Mouse (Mus musculus): ENCODE results near the gene Tbc1d17. TPM values are rescaled to one million over a fixed set of nuclear protein-coding genes. Genes with fewer than 3 reads are reported as not detected.

Gene Tbc1d17
- polyA plus RNA-seq, 1 experiment from 2014 or later: 69.4 TPM

- DNase-seq (ENCODE audit: low spot score, missing footprints): peak; percentile 91
- WGBS: 4% methylated on average over 58 of the region's 58 CpGs
- peak; percentile 74 for ATAC-seq (ENCODE audit: low FRiP score)
- H3K4me1 ChIP-seq (ENCODE audit: control insufficient read depth, insufficient read depth, low read length): peaks cover 9% of the 10 kb centered on the region
- no peak overlapping the region for H3K27ac ChIP-seq (ENCODE audit: low read depth, low read length)
- H3K9ac ChIP-seq (ENCODE audit: low read length): peak overlapping the region; percentile 44
- peak overlapping the region; percentile 47 for H3K4me2 ChIP-seq
- H3K9me3 ChIP-seq (ENCODE audit: control insufficient read depth, low read length): no peaks in the 10 kb centered on the region
- H3K4me3 ChIP-seq (ENCODE audit: low read depth, low read length): peak overlapping the region; percentile 16
- H3K27me3 ChIP-seq (ENCODE audit: control insufficient read depth, insufficient read depth, low read length): peaks cover 20% of the 10 kb centered on the region
- peaks cover 12% of the 10 kb centered on the region for H3K36me3 ChIP-seq (ENCODE audit: control insufficient read depth, insufficient read depth, low read length)
Observed at GRCm38 (mm10) chr7:44839491-44840191, 9.2 kb downstream of the Tbc1d17 start.

- Histone ChIP-seq H3K27me3 (ENCODE audit: control insufficient read depth, insufficient read depth, low read length) (peaks cover 20% of the 10 kb centered on the region), H3K9ac (ENCODE audit: low read length) (peak overlapping the region; percentile 44; the same call in 1 of the 2 replicates)
- ATAC-seq (ENCODE audit: low FRiP score): no peak
Observed at GRCm38 (mm10) chr7:44839171-44839490, 9.7 kb downstream of the Tbc1d17 start.

GRCm38 (mm10) chr7:44838073-44838472 is 10.8 kb downstream of the Tbc1d17 start:
- Histone ChIP-seq H3K9me3 (ENCODE audit: control insufficient read depth, low read length) (no peaks in the 10 kb centered on the region), H3K36me3 (ENCODE audit: control insufficient read depth, insufficient read depth, low read length) (0 out of 2 replicates have a peak, but pooled peaks cover 3% of the 10 kb centered on the region), H3K4me3 (ENCODE audit: low read depth, low read length) (no peak overlapping the region), H3K27me3 (ENCODE audit: control insufficient read depth, insufficient read depth, low read length) (peaks cover 20% of the 10 kb centered on the region), H3K4me2 (no peak overlapping the region), H3K27ac (ENCODE audit: low read depth, low read length) (no peak overlapping the region), H3K4me1 (ENCODE audit: control insufficient read depth, insufficient read depth, low read length) (peaks cover 9% of the 10 kb centered on the region), H3K9ac (ENCODE audit: low read length) (no peak overlapping the region)
- no peak for ATAC-seq (ENCODE audit: low FRiP score)
- 89% methylated on average over 6 of the region's 6 CpGs for WGBS
- no peak for DNase-seq (ENCODE audit: low spot score, missing footprints)

More at GRCm38 (mm10) chr7:44839171-44839490, 9.7 kb downstream of the Tbc1d17 start:
- H3K4me3 ChIP-seq (ENCODE audit: low read depth, low read length): peak overlapping the region; percentile 16; the same call in 1 of the 2 replicates
- no peaks in the 10 kb centered on the region for H3K9me3 ChIP-seq (ENCODE audit: control insufficient read depth, low read length)
- peak; percentile 89 for DNase-seq (ENCODE audit: low spot score, missing footprints)
- no peak overlapping the region for H3K27ac ChIP-seq (ENCODE audit: low read depth, low read length)
- H3K4me2 ChIP-seq: peak overlapping the region; percentile 47
- peaks cover 7% of the 10 kb centered on the region for H3K36me3 ChIP-seq (ENCODE audit: control insufficient read depth, insufficient read depth, low read length)
- 30% methylated on average over 11 of the region's 11 CpGs for WGBS
- peaks cover 9% of the 10 kb centered on the region for H3K4me1 ChIP-seq (ENCODE audit: control insufficient read depth, insufficient read depth, low read length)

- Histone ChIP-seq H3K4me1 (ENCODE audit: control insufficient read depth, insufficient read depth, low read length) (peaks cover 9% of the 10 kb centered on the region), H3K9ac (ENCODE audit: low read length) (no peak overlapping the region), H3K27ac (ENCODE audit: low read depth, low read length) (no peak overlapping the region), H3K4me2 (no peak overlapping the region), H3K36me3 (ENCODE audit: control insufficient read depth, insufficient read depth, low read length) (peaks cover 2% of the 10 kb centered on the region; the same call in 1 of the 2 replicates), H3K9me3 (ENCODE audit: control insufficient read depth, low read length) (no peaks in the 10 kb centered on the region), H3K27me3 (ENCODE audit: control insufficient read depth, insufficient read depth, low read length) (peaks cover 20% of the 10 kb centered on the region), H3K4me3 (ENCODE audit: low read depth, low read length) (no peak overlapping the region)
- no peak for ATAC-seq (ENCODE audit: low FRiP score)
- WGBS: 87% methylated on average over 9 of the region's 9 CpGs
- no peak for DNase-seq (ENCODE audit: low spot score, missing footprints)
Observed at GRCm38 (mm10) chr7:44836423-44837053, 12.3 kb downstream of the Tbc1d17 start.

- WGBS: 57% methylated on average over 3 of the region's 3 CpGs
- H3K4me1 ChIP-seq (ENCODE audit: control insufficient read depth, insufficient read depth, low read length): peaks cover 9% of the 10 kb centered on the region
- DNase-seq (ENCODE audit: low spot score, missing footprints) (no peak), ATAC-seq (ENCODE audit: low FRiP score) (no peak)
- no peaks in the 10 kb centered on the region for H3K9me3 ChIP-seq (ENCODE audit: control insufficient read depth, low read length)
- H3K4me2 ChIP-seq: no peak overlapping the region
- H3K27me3 ChIP-seq (ENCODE audit: control insufficient read depth, insufficient read depth, low read length): peaks cover 20% of the 10 kb centered on the region
- no peak overlapping the region for H3K9ac ChIP-seq (ENCODE audit: low read length)
- peaks cover 6% of the 10 kb centered on the region for H3K36me3 ChIP-seq (ENCODE audit: control insufficient read depth, insufficient read depth, low read length)
- H3K4me3 ChIP-seq (ENCODE audit: low read depth, low read length): no peak overlapping the region
- H3K27ac ChIP-seq (ENCODE audit: low read depth, low read length): no peak overlapping the region
Observed at GRCm38 (mm10) chr7:44836016-44836404, 12.9 kb downstream of the Tbc1d17 start.

- WGBS: 82% methylated on average over 1 of the region's 1 CpGs
- no peaks in the 10 kb centered on the region for H3K9me3 ChIP-seq (ENCODE audit: control insufficient read depth, low read length)
- ATAC-seq (ENCODE audit: low FRiP score) (no peak), DNase-seq (ENCODE audit: low spot score, missing footprints) (no peak)
- no peak overlapping the region for H3K9ac ChIP-seq (ENCODE audit: low read length)
- peaks cover 10% of the 10 kb centered on the region for H3K36me3 ChIP-seq (ENCODE audit: control insufficient read depth, insufficient read depth, low read length)
- H3K27ac ChIP-seq (ENCODE audit: low read depth, low read length): no peak overlapping the region
- H3K27me3 ChIP-seq (ENCODE audit: control insufficient read depth, insufficient read depth, low read length): peaks cover 17% of the 10 kb centered on the region
- peaks cover 9% of the 10 kb centered on the region for H3K4me1 ChIP-seq (ENCODE audit: control insufficient read depth, insufficient read depth, low read length)
- no peak overlapping the region for H3K4me3 ChIP-seq (ENCODE audit: low read depth, low read length)
- no peak overlapping the region for H3K4me2 ChIP-seq
Observed at GRCm38 (mm10) chr7:44835373-44836015, 13.4 kb downstream of the Tbc1d17 start.

GRCm38 (mm10) chr7:44832763-44833162 is 16.1 kb downstream of the Tbc1d17 start:
- H3K4me1 ChIP-seq (ENCODE audit: control insufficient read depth, insufficient read depth, low read length): no peaks in the 10 kb centered on the region
- no peaks in the 10 kb centered on the region for H3K9me3 ChIP-seq (ENCODE audit: control insufficient read depth, low read length)
- no peak for ATAC-seq (ENCODE audit: low FRiP score)
- no peak overlapping the region for H3K4me3 ChIP-seq (ENCODE audit: low read depth, low read length)
- peaks cover 29% of the 10 kb centered on the region for H3K36me3 ChIP-seq (ENCODE audit: control insufficient read depth, insufficient read depth, low read length)
- no peaks in the 10 kb centered on the region for H3K27me3 ChIP-seq (ENCODE audit: control insufficient read depth, insufficient read depth, low read length)
- 80% methylated on average over 4 of the region's 4 CpGs for WGBS
- no peak overlapping the region for H3K9ac ChIP-seq (ENCODE audit: low read length)
- DNase-seq (ENCODE audit: low spot score, missing footprints): no peak
- no peak overlapping the region for H3K4me2 ChIP-seq
- no peak overlapping the region for H3K27ac ChIP-seq (ENCODE audit: low read depth, low read length)

GRCm38 (mm10) chr7:44828706-44829105 is 20.2 kb downstream of the Tbc1d17 start:
- H3K36me3 ChIP-seq (ENCODE audit: control insufficient read depth, insufficient read depth, low read length): peaks cover 29% of the 10 kb centered on the region
- DNase-seq (ENCODE audit: low spot score, missing footprints) (no peak), ATAC-seq (ENCODE audit: low FRiP score) (no peak)
- H3K4me2 ChIP-seq: no peak overlapping the region
- no peaks in the 10 kb centered on the region for H3K27me3 ChIP-seq (ENCODE audit: control insufficient read depth, insufficient read depth, low read length)
- H3K9ac ChIP-seq (ENCODE audit: low read length): no peak overlapping the region
- H3K27ac ChIP-seq (ENCODE audit: low read depth, low read length): no peak overlapping the region
- peaks cover 2% of the 10 kb centered on the region; the same call in 1 of the 2 replicates for H3K4me1 ChIP-seq (ENCODE audit: control insufficient read depth, insufficient read depth, low read length)
- no peak overlapping the region for H3K4me3 ChIP-seq (ENCODE audit: low read depth, low read length)
- WGBS: 92% methylated on average over 5 of the region's 5 CpGs
- H3K9me3 ChIP-seq (ENCODE audit: control insufficient read depth, low read length): no peaks in the 10 kb centered on the region

GRCm38 (mm10) chr7:44826771-44827170 is 22.1 kb downstream of the Tbc1d17 start:
- H3K9me3 ChIP-seq (ENCODE audit: control insufficient read depth, low read length): no peaks in the 10 kb centered on the region
- no peak overlapping the region for H3K9ac ChIP-seq (ENCODE audit: low read length)
- DNase-seq (ENCODE audit: low spot score, missing footprints) (peak; percentile 10), ATAC-seq (ENCODE audit: low FRiP score) (no peak)
- whole genome bisulfite sequencing: 85% methylated on average over 3 of the region's 3 CpGs
- H3K4me3 ChIP-seq (ENCODE audit: low read depth, low read length): no peak overlapping the region
- H3K36me3 ChIP-seq (ENCODE audit: control insufficient read depth, insufficient read depth, low read length): peaks cover 27% of the 10 kb centered on the region
- no peaks in the 10 kb centered on the region for H3K27me3 ChIP-seq (ENCODE audit: control insufficient read depth, insufficient read depth, low read length)
- H3K27ac ChIP-seq (ENCODE audit: low read depth, low read length): no peak overlapping the region
- peaks cover 6% of the 10 kb centered on the region for H3K4me1 ChIP-seq (ENCODE audit: control insufficient read depth, insufficient read depth, low read length)
- H3K4me2 ChIP-seq: no peak overlapping the region

Measured in midbrain, embryonic 11.5 days (tissue).